Mouse (Mus musculus): Measurements from ENCODE around the gene Gm6034.
A peak's percentile ranks its signal among the peaks of the same experiment; 100 is the strongest.

GRCm38 (mm10) chr17:35993675-35994074, 49.1 kb upstream of the Gm6034 start:
- TF ChIP-seq POLR2A (IDR thresholded peaks at IDR 0.05; ENCODE audit: extremely low read depth, insufficient read depth, low read length) (no peak), CTCF (IDR thresholded peaks at IDR 0.05; ENCODE audit: low read depth, low read length) (peak; percentile 100)

Measured in liver, adult 2 months (tissue).